Mouse (Mus musculus) forebrain, embryonic 14.5 days (tissue): Measurements from ENCODE around the gene Mrpl55. TPM values are rescaled to one million over a fixed set of nuclear protein-coding genes. Genes with fewer than 3 reads are reported as not detected.

ENCODE experiments used
- polyA plus RNA-seq: library from polyadenylated mRNA; unstranded; fragments of >200 nt; fragmentation: Nextera tagmentation; extraction: Ambion mirVana; gene quantifications from 2 replicates; pipeline ENCODE4 v1.2.1, GENCODE M21; 2014

The Mrpl55 gene
- polyA plus RNA-seq, 1 experiment from 2014 or later = 119 TPM

Other genes starting within 250 kb of the Mrpl55 start
- gene Hist3h2a, start 247.8 kb upstream of the Mrpl55 start, polyA plus RNA-seq = 149 and 151 TPM in 2 replicates
- 1.3 and 1.9 TPM in 2 replicates for gene Trim17, start 247.8 kb upstream of the Mrpl55 start, polyA plus RNA-seq
- gene Trim11, start 224.4 kb upstream of the Mrpl55 start, polyA plus RNA-seq = 20.7 and 24.0 TPM in 2 replicates
- gene Obscn, start 66.1 kb upstream of the Mrpl55 start, polyA plus RNA-seq = 0.05 and 0.20 TPM in 2 replicates
- gene Iba57, start 38.7 kb upstream of the Mrpl55 start, polyA plus RNA-seq = 3.3 and 3.7 TPM in 2 replicates
- 0.10 TPM in 1 of 2 replicates, not detected in the other for gene Gjc2, start 19.3 kb upstream of the Mrpl55 start, polyA plus RNA-seq
- gene Guk1, start 10.3 kb upstream of the Mrpl55 start, polyA plus RNA-seq = 198 and 199 TPM in 2 replicates
- gene 2310033P09Rik, start 5.8 kb downstream of the Mrpl55 start, polyA plus RNA-seq = 27.7 and 30.5 TPM in 2 replicates
- 666 and 687 TPM in 2 replicates for gene Arf1, start 25.8 kb downstream of the Mrpl55 start, polyA plus RNA-seq
- gene Wnt3a, start 88.3 kb downstream of the Mrpl55 start, polyA plus RNA-seq = 0.61 and 1.1 TPM in 2 replicates
- gene Wnt9a, start 104.4 kb downstream of the Mrpl55 start, polyA plus RNA-seq = 1.4 and 1.6 TPM in 2 replicates
- not detected in 2 replicates for gene Prss38, start 173.2 kb downstream of the Mrpl55 start, polyA plus RNA-seq
- gene Jmjd4, start 247.6 kb downstream of the Mrpl55 start, polyA plus RNA-seq = 12.0 and 12.4 TPM in 2 replicates
- gene Snap47, start 248.7 kb downstream of the Mrpl55 start, polyA plus RNA-seq = 428 and 481 TPM in 2 replicates